Mouse (Mus musculus) liver, embryonic 16.5 days (tissue): Measurements from ENCODE around the gene Ube2e1. TPM values are rescaled to one million over a fixed set of nuclear protein-coding genes. Genes with fewer than 3 reads are reported as not detected.
A peak's percentile ranks its signal among the peaks of the same experiment; 100 is the strongest.

Experiments used
- ATAC-seq: fragments of 200-750 bp; cut with Nextera tagmentation; 2 replicates; pipeline ENCODE4 v1.8.0; 2017; ENCODE audit warnings: low read depth, mild to moderate bottlenecking, moderate number of reproducible peaks, moderate library complexity
- H3K27ac ChIP-seq: fragments of 300-500 bp; sonication (generic); 2 replicates; pipeline ENCODE4 v1.5.1; 2014; ENCODE audit warnings: mild to moderate bottlenecking, low read length
- H3K27me3 ChIP-seq: fragments of 300-500 bp; sonication (generic); 2 replicates; pipeline ENCODE4 v1.6.1; 2014; ENCODE audit warnings: low read depth, low read length, mixed read lengths; ENCODE audit not compliant: control insufficient read depth, insufficient read depth
- H3K36me3 ChIP-seq: fragments of 300-500 bp; sonication (generic); 2 replicates; pipeline ENCODE4 v1.6.1; 2014; ENCODE audit warnings: mild to moderate bottlenecking; ENCODE audit not compliant: control insufficient read depth, insufficient read depth
- H3K4me1 ChIP-seq: fragments of 300-500 bp; sonication (generic); 2 replicates; pipeline ENCODE4 v1.6.1; 2014; ENCODE audit warnings: low read depth, low read length, mixed read lengths; ENCODE audit not compliant: control insufficient read depth
- H3K4me2 ChIP-seq: fragments of 300-500 bp; sonication (generic); 2 replicates; pipeline ENCODE4 v1.6.1; 2014; ENCODE audit warnings: low read depth, low read length, mixed read lengths
- H3K4me3 ChIP-seq: fragments of 300-500 bp; sonication (generic); 2 replicates; pipeline ENCODE4 v1.5.1; 2014; ENCODE audit warnings: low read depth, mild to moderate bottlenecking, low read length
- H3K9ac ChIP-seq: fragments of 300-500 bp; sonication (generic); 2 replicates; pipeline ENCODE4 v1.6.1; 2014; ENCODE audit warnings: low read depth, low read length
- H3K9me3 ChIP-seq: fragments of 300-500 bp; sonication (generic); replicated peaks from 2 replicates; pipeline ENCODE4 v1.6.1; 2016; ENCODE audit warnings: low read length; ENCODE audit not compliant: control insufficient read depth
- WGBS: fragments of 180-500 bp; shearing (Covaris S2); extraction: QIAGEN DNeasy Blood & Tissue Kit; methylation state at CpG from one replicate; pipeline ENCODE4 v1.1.7; 2014; ENCODE audit not compliant: insufficient replicate concordance; 5-methylcytosine and 5-hydroxymethylcytosine counted together
- polyA plus RNA-seq: library from polyadenylated mRNA; unstranded; fragments of >200 nt; fragmentation: Nextera tagmentation; extraction: Ambion mirVana; gene quantifications from 2 replicates; pipeline ENCODE4 v1.2.1, GENCODE M21; 2015

Gene Ube2e1
- 27.4 and 27.7 TPM in 2 replicates for polyA plus RNA-seq

- Histone ChIP-seq H3K4me2 (peak within 1 kb of the TSS; percentile 87), H3K27me3 (peaks cover 2% of the 10 kb centered on the region; the same call in 1 of the 2 replicates), H3K4me1 (peaks cover 8% of the 10 kb centered on the region; the same call in 1 of the 2 replicates), H3K36me3 (no peaks in the 10 kb centered on the region), H3K9ac (peak within 1 kb of the TSS; percentile 82), H3K4me3 (peak within 1 kb of the TSS; percentile 75), H3K9me3 (no peaks in the 10 kb centered on the region), H3K27ac (peak within 1 kb of the TSS; percentile 32)
- ATAC-seq: peak; percentile 88
- 0% methylated on average over 25 of the region's 39 CpGs for WGBS
Measured at GRCm38 (mm10) chr14:18331693-18332131, at the start of gene Ube2e1. TSS of gene Ube2e1 (minus strand) at chr14:18331859.

GRCm38 (mm10) chr14:18379841-18380240 lies 48.2 kb upstream of the Ube2e1 start:
- H3K9ac ChIP-seq: no peak overlapping the region
- no peaks in the 10 kb centered on the region for H3K36me3 ChIP-seq
- H3K27me3 ChIP-seq: no peaks in the 10 kb centered on the region
- no peak overlapping the region for H3K4me2 ChIP-seq
- H3K4me3 ChIP-seq: no peak overlapping the region
- no peak overlapping the region for H3K27ac ChIP-seq
- 62% methylated on average over 5 of the region's 5 CpGs for WGBS
- no peak for ATAC-seq
- H3K4me1 ChIP-seq: no peaks in the 10 kb centered on the region
- H3K9me3 ChIP-seq: no peaks in the 10 kb centered on the region

DNA sequence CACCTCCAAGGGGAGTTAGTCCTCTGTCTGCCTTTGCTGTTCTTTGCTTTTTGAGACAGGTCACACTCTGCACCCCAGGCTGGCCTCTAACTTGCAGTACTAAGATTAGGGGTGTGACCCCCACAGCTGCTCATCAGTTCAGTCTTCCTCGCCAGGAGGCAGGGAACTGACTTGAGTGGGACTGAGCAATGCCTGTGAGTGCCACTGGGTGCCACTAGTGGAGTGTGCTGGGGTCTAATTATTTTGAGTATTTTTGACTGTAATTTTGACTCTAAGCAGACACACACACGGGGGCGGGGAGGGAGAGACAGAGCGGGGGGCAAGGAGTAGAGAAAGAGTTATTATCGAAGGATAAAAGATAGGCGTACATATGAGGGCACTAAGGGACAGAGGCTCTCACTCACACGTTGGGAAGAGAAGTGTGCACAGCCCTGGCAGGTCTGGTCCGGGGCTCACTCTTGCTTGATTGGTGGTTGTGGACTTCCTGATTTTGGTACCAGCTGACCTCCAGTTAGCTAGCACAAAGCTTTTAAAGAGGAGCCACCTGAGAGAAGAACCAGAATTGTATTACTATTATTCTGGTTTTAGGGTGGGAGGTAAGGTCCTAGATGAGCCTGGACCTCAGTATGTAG lies 46.4 kb upstream of the Ube2e1 start:
- no peak for ATAC-seq
- Histone ChIP-seq H3K9me3 (no peaks in the 10 kb centered on the region), H3K9ac (no peak overlapping the region), H3K4me1 (no peaks in the 10 kb centered on the region), H3K27me3 (no peaks in the 10 kb centered on the region), H3K36me3 (no peaks in the 10 kb centered on the region), H3K27ac (no peak overlapping the region), H3K4me3 (no peak overlapping the region), H3K4me2 (no peak overlapping the region)
- 43% methylated on average over 8 of the region's 8 CpGs for WGBS

DNA sequence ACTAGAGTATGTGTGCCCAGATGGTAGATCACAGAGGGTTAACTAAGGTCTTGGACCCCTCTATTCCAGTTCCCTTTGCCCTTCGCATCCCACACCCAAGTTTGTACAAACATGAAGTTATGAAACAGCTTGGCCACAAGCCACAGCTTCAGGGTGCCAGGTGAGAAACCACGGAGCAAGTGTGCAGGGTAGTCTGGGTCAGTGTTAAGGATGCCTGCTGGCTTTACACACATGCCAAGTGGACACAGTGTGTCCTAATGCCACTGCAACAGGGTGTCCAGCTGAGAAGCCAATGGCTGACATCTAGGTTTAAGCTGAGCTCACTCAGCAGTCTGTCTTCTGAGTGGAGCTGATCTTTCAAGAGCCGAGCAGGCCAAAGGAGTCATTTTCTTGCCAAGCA lies 44.5 kb upstream of the Ube2e1 start:
- Histone ChIP-seq H3K27ac (no peak overlapping the region), H3K36me3 (no peaks in the 10 kb centered on the region), H3K27me3 (no peaks in the 10 kb centered on the region), H3K4me3 (no peak overlapping the region), H3K4me2 (no peak overlapping the region), H3K4me1 (no peaks in the 10 kb centered on the region), H3K9me3 (no peaks in the 10 kb centered on the region), H3K9ac (no peak overlapping the region)
- WGBS: 40% methylated on average over 3 of the region's 3 CpGs
- ATAC-seq: peak; percentile 70

DNA sequence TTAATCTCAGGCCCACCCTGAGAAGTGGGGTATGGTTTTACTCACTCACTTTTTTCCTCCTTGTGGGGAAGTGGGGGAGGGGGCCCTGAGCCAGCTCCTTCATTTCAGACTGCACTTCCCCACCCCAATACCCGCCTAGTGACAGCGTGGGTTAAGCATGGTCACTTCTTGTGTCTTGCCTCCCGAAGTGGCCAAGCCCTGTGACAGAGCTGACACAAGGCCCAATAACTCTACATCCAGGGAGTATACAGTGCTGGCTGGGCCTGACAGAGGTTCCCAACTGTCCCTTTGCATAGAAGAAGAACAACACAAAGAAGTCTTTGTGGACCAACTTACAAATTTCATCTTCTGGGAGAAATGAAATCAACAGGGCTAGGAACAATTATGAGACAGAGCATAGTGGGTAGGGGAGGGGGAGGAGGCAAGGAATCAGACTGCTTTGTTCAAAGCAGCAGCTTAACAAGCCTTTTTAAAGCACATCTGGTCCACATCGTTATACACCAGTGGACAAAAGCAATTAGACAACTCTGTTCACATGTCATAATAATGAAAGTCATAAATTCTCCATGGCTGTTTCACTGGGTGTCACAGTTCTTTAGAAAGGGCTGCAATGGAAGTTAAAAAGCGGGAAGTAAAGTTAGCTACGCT lies 42.2 kb upstream of the Ube2e1 start:
- Histone ChIP-seq H3K4me2 (no peak overlapping the region), H3K27me3 (no peaks in the 10 kb centered on the region), H3K36me3 (no peaks in the 10 kb centered on the region), H3K9me3 (no peaks in the 10 kb centered on the region), H3K4me3 (no peak overlapping the region), H3K27ac (no peak overlapping the region), H3K4me1 (no peaks in the 10 kb centered on the region), H3K9ac (no peak overlapping the region)
- no peak for ATAC-seq
- WGBS: 48% methylated on average over 6 of the region's 6 CpGs

DNA sequence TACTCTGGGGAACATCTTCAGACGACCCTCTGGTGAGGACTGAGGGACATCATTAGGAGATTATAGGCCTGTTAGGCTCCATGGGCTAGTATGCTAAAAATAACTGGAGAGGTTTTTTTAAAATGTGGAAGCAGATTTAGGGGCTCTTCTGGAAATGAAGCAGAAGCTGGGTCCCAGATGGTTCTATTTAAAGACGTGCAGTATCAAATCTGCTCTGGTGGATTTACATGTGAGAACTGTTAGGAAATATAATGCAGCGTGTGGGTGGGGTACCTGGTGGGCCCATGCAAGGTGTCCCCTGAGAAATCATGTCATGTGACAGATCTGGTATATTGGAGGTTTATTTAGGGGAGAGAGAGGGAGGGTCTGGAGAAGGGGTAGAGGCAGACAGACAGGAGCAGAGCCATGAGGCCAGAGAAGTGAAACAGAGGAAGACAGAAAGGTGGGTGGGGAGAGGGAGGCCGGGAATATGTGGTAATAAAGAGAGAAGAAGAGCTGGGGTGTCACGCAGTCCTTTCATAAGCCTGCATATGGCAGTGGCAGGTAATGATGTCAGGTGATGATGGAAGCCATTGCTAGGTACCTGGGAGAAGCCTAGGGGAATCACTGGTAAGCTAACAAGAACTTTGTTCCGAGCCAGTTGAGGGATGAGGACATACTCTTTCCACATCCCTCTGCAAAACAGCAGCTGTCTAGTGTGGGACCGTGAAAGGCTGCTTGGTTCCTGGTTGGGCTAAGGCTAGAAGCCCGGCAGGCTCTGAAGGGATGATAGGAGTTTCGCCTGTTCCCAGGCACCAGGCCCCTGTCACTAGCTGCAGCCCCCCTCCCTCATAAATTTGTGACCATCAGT lies 41.3 kb upstream of the Ube2e1 start:
- H3K4me2 ChIP-seq: no peak overlapping the region
- no peak overlapping the region for H3K27ac ChIP-seq
- H3K36me3 ChIP-seq: no peaks in the 10 kb centered on the region
- H3K4me3 ChIP-seq: no peak overlapping the region
- ATAC-seq: peak; percentile 64
- no peaks in the 10 kb centered on the region for H3K9me3 ChIP-seq
- no peaks in the 10 kb centered on the region for H3K4me1 ChIP-seq
- H3K9ac ChIP-seq: no peak overlapping the region
- no peaks in the 10 kb centered on the region for H3K27me3 ChIP-seq
- WGBS: 63% methylated on average over 9 of the region's 9 CpGs

- H3K9me3 ChIP-seq: no peaks in the 10 kb centered on the region
- no peaks in the 10 kb centered on the region for H3K27me3 ChIP-seq
- no peak overlapping the region for H3K9ac ChIP-seq
- no peak for ATAC-seq
- H3K36me3 ChIP-seq: no peaks in the 10 kb centered on the region
- no peak overlapping the region for H3K4me2 ChIP-seq
- H3K4me3 ChIP-seq: no peak overlapping the region
- no peak overlapping the region for H3K27ac ChIP-seq
- no peaks in the 10 kb centered on the region; the same call in 1 of the 2 replicates for H3K4me1 ChIP-seq
Measured at GRCm38 (mm10) chr14:18369031-18369430, 37.4 kb upstream of the Ube2e1 start.

DNA sequence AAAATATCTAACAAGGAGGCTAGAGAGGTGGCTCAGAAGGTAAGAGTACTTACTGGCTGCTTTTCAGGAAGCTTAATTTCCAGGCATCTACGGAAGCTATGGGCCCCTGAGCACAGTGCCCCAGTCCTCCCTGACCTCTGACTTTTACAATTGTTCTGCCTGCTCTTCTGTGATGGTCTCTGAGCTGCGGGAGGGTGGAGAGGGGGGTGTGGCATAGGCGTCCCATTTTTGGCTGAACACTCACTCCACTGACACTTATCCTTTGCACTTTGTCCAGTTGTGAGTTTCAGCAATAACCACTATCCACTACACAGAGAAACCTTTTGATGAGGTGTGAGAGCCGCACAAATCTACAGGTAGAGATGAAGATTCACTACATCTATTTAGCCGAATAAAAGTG lies 35.4 kb upstream of the Ube2e1 start:
- Histone ChIP-seq H3K4me1 (no peaks in the 10 kb centered on the region; the same call in 1 of the 2 replicates), H3K9ac (no peak overlapping the region), H3K27ac (no peak overlapping the region), H3K27me3 (no peaks in the 10 kb centered on the region), H3K36me3 (no peaks in the 10 kb centered on the region), H3K4me3 (no peak overlapping the region), H3K9me3 (no peaks in the 10 kb centered on the region), H3K4me2 (no peak overlapping the region)
- ATAC-seq: 0 out of 2 replicates have a peak, but pooled peaks have one; percentile 16
- 40% methylated on average over 5 of the region's 5 CpGs for WGBS
